Mouse (Mus musculus) limb, embryonic 15.5 days (tissue): ENCODE results near the gene Prn. TPM values are rescaled to one million over a fixed set of nuclear protein-coding genes. Genes with fewer than 3 reads are reported as not detected.

Source experiments
- ATAC-seq: fragments of 200-750 bp; cut with Nextera tagmentation; 2 replicates; pipeline ENCODE4 v1.8.0; 2017; ENCODE audit warnings: low read depth, moderate TSS enrichment; ENCODE audit not compliant: insufficient number of reproducible peaks, low FRiP score, low TSS enrichment
- H3K27ac ChIP-seq: fragments of 300-500 bp; sonication (generic); 2 replicates; pipeline ENCODE4 v1.5.1; 2015; ENCODE audit warnings: moderate library complexity, mild to moderate bottlenecking, inconsistent platforms
- H3K27me3 ChIP-seq: fragments of 300-500 bp; sonication (generic); 2 replicates; pipeline ENCODE4 v1.6.1; 2015; ENCODE audit warnings: inconsistent platforms
- H3K36me3 ChIP-seq: fragments of 300-500 bp; sonication (generic); 2 replicates; pipeline ENCODE4 v1.6.1; 2015; ENCODE audit warnings: inconsistent platforms
- H3K4me1 ChIP-seq: fragments of 300-500 bp; sonication (generic); 2 replicates; pipeline ENCODE4 v1.6.1; 2015; ENCODE audit warnings: inconsistent platforms
- H3K4me2 ChIP-seq: fragments of 300-500 bp; sonication (generic); 2 replicates; pipeline ENCODE4 v1.6.1; 2015; ENCODE audit warnings: mild to moderate bottlenecking, inconsistent platforms
- H3K4me3 ChIP-seq: fragments of 300-500 bp; sonication (generic); 2 replicates; pipeline ENCODE4 v1.5.1; 2015; ENCODE audit warnings: mild to moderate bottlenecking, inconsistent platforms
- H3K9ac ChIP-seq: fragments of 300-500 bp; sonication (generic); 2 replicates; pipeline ENCODE4 v1.6.1; 2015; ENCODE audit warnings: inconsistent platforms
- H3K9me3 ChIP-seq: fragments of 300-500 bp; sonication (generic); 2 replicates; pipeline ENCODE4 v1.6.1; 2016; ENCODE audit warnings: inconsistent platforms
- WGBS: fragments of 180-500 bp; shearing (Covaris S2); methylation state at CpG from one replicate; pipeline ENCODE4 v1.1.7; 2015; 5-methylcytosine and 5-hydroxymethylcytosine counted together
- polyA plus RNA-seq: library from polyadenylated mRNA; unstranded; fragments of >200 nt; fragmentation: Nextera tagmentation; extraction: Ambion mirVana; gene quantifications from 2 replicates; pipeline ENCODE4 v1.2.1, GENCODE M21; 2015

Prn gene
- not detected in 2 replicates for polyA plus RNA-seq

DNA sequence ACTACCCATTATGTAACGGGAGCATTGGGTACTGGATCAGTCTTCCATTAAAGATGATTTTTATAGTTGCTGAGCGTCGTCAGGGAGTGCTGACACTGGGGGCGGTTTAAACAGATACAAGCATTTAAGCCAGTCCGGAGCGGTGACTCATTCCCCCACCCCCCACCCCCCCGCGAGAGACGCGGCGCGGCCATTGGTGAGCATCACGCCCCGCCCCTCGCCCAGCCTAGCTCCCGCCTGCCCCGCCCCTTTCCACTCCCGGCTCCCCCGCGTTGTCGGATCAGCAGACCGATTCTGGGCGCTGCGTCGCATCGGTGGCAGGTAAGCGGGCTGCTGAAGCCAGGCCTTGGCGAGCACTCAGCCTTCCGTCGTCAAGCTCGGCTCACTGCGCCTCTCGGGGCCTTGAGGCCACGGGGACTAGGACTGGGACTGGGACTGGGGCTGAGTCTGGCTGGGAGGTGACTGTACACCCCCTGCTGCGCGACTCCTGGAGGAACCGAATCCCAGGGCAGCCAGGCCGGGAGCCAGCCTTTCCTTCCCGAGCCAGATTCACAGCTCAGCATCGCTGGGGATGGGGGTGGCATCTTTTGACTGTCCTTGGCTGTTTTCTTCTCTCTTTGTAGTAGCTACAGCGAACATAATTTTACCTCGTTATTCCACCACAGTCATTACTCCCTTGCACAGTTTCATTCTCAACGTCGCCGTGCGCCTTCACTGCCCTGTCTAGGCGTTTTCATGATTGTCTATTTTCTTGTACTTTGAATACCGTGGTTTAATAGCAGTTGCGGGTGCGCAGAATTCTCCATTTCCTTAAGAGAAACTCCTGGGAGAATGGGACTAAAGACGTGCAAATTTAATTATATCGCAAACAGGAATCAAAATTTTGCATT, at the start of gene Prn, which contains the start of gene Prnp:
Gene Prn (plus strand): TSS at position 275 of the 890 bp plus-strand sequence.
Gene Prnp (plus strand): TSS at position 246 of the 890 bp plus-strand sequence.
- no peaks in the 10 kb centered on the region for H3K36me3 ChIP-seq
- WGBS, result 3% methylated on average over 48 of the region's 52 CpGs
- H3K4me3 ChIP-seq, result peak within 1 kb of the TSS; percentile 73
- H3K27me3 ChIP-seq, result no peaks in the 10 kb centered on the region
- peak; percentile 90 for ATAC-seq
- H3K4me1 ChIP-seq, result 0 out of 2 replicates have a peak, but pooled peaks cover 4% of the 10 kb centered on the region
- peak within 1 kb of the TSS; percentile 86 for H3K27ac ChIP-seq
- peak within 1 kb of the TSS; percentile 82 for H3K4me2 ChIP-seq
- H3K9ac ChIP-seq, result peak within 1 kb of the TSS; percentile 66
- no peaks in the 10 kb centered on the region for H3K9me3 ChIP-seq

GRCm38 (mm10) chr2:131862617-131863275, 47.0 kb upstream of the Prn start:
- WGBS, result 55% methylated on average over 3 of the region's 3 CpGs
- Histone ChIP-seq H3K36me3 (no peaks in the 10 kb centered on the region), H3K9ac (no peak overlapping the region), H3K27ac (no peak overlapping the region), H3K4me2 (no peak overlapping the region), H3K4me1 (no peaks in the 10 kb centered on the region), H3K9me3 (no peaks in the 10 kb centered on the region), H3K27me3 (no peaks in the 10 kb centered on the region), H3K4me3 (no peak overlapping the region)
- ATAC-seq, result no peak

- Histone ChIP-seq H3K4me3 (no peak overlapping the region), H3K9me3 (no peaks in the 10 kb centered on the region), H3K36me3 (no peaks in the 10 kb centered on the region), H3K9ac (no peak overlapping the region), H3K4me2 (no peak overlapping the region), H3K27ac (no peak overlapping the region), H3K4me1 (no peaks in the 10 kb centered on the region), H3K27me3 (no peaks in the 10 kb centered on the region)
- 78% methylated on average over 3 of the region's 3 CpGs for WGBS
- ATAC-seq, result no peak
Observed at GRCm38 (mm10) chr2:131863472-131863871, 46.3 kb upstream of the Prn start.

DNA sequence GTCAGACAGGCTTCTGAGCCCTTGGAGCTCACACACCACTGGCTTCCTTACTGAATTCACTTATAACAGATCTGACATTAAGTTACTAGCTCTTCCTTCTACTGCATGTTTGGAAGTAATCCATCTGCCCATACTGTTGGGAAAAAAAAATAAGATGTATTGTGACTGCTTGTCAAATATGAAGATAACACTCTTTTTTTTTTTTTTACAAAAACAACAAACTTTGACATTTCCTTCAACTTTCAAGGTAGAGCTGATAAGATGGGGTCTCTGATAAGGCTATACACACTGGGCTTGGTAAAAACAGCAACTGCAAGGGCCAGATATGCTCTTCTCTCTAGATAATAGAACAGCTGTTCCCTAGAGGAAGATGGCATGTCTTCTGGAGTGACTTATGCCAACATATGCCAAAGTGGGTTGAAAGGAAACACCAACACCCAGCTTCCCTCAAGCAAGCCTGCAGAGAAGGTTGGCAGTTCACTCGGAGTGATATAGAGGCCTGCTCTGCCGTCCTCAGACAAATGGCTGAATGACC, 45.4 kb upstream of the Prn start:
- H3K4me3 ChIP-seq, result no peak overlapping the region
- no peak overlapping the region for H3K9ac ChIP-seq
- H3K27me3 ChIP-seq, result no peaks in the 10 kb centered on the region
- no peak for ATAC-seq
- H3K27ac ChIP-seq, result no peak overlapping the region
- H3K4me1 ChIP-seq, result no peaks in the 10 kb centered on the region
- H3K9me3 ChIP-seq, result no peaks in the 10 kb centered on the region
- no peaks in the 10 kb centered on the region for H3K36me3 ChIP-seq
- WGBS, result 87% methylated on average over 2 of the region's 2 CpGs
- H3K4me2 ChIP-seq, result no peak overlapping the region

DNA sequence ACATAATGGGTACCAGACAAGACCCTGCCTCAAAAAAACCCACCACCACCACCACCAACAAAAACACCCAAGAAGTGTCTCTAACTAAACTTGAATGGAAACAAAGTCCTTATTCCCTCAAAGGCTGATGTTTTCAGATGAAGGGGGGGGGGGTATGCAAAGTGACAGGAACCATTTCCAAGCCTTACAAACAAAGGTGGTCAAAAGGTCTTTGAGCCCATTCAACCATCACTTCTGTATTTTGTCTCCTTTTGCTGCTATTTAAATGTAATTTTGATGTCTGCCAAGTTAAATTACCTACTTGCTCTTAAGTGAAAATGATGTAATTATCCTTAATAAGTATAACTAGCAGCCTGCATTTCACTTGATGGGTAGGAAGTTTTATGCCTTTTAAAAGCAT, 43.1 kb upstream of the Prn start:
- Histone ChIP-seq H3K4me3 (no peak overlapping the region), H3K27me3 (no peaks in the 10 kb centered on the region), H3K36me3 (no peaks in the 10 kb centered on the region), H3K27ac (no peak overlapping the region), H3K9me3 (no peaks in the 10 kb centered on the region), H3K4me2 (no peak overlapping the region), H3K9ac (no peak overlapping the region), H3K4me1 (no peaks in the 10 kb centered on the region)
- no peak for ATAC-seq

DNA sequence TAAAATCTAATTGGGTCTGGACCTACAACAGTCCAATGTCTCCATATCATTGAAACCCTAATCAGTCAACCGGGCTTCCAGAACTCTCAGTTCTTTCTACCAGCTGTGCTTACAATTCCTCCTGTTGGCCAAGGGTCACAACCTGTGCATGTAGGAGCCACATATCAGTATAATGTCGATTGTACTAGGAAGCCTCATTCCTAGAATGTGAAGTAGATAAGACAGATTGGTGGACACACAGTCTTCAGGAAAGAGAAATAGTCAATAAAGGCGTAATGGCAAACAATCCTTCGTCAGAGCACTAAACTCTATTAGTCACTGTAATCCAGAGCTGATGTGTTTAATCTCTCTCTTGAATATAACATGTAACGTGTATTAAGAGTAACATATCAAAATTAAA, 40.8 kb upstream of the Prn start:
- no peak overlapping the region for H3K4me3 ChIP-seq
- no peaks in the 10 kb centered on the region for H3K36me3 ChIP-seq
- no peak overlapping the region for H3K27ac ChIP-seq
- H3K27me3 ChIP-seq, result no peaks in the 10 kb centered on the region
- H3K9me3 ChIP-seq, result no peaks in the 10 kb centered on the region
- H3K9ac ChIP-seq, result no peak overlapping the region
- ATAC-seq, result no peak
- 86% methylated on average over 5 of the region's 5 CpGs for WGBS
- H3K4me1 ChIP-seq, result no peaks in the 10 kb centered on the region
- no peak overlapping the region for H3K4me2 ChIP-seq

- no peaks in the 10 kb centered on the region for H3K9me3 ChIP-seq
- WGBS, result 31% methylated on average over 1 of the region's 1 CpGs
- no peaks in the 10 kb centered on the region for H3K27me3 ChIP-seq
- H3K4me3 ChIP-seq, result no peak overlapping the region
- H3K4me1 ChIP-seq, result no peaks in the 10 kb centered on the region
- no peak overlapping the region for H3K4me2 ChIP-seq
- H3K9ac ChIP-seq, result no peak overlapping the region
- H3K36me3 ChIP-seq, result no peaks in the 10 kb centered on the region
- H3K27ac ChIP-seq, result no peak overlapping the region
- ATAC-seq, result no peak
Observed at GRCm38 (mm10) chr2:131873376-131873775, 36.4 kb upstream of the Prn start.

GRCm38 (mm10) chr2:131876551-131877265, 33.0 kb upstream of the Prn start:
- 82% methylated on average over 7 of the region's 7 CpGs for WGBS
- Histone ChIP-seq H3K36me3 (no peaks in the 10 kb centered on the region), H3K9ac (no peak overlapping the region), H3K9me3 (no peaks in the 10 kb centered on the region), H3K27ac (no peak overlapping the region), H3K27me3 (no peaks in the 10 kb centered on the region), H3K4me3 (no peak overlapping the region), H3K4me1 (no peaks in the 10 kb centered on the region), H3K4me2 (no peak overlapping the region)
- no peak for ATAC-seq

DNA sequence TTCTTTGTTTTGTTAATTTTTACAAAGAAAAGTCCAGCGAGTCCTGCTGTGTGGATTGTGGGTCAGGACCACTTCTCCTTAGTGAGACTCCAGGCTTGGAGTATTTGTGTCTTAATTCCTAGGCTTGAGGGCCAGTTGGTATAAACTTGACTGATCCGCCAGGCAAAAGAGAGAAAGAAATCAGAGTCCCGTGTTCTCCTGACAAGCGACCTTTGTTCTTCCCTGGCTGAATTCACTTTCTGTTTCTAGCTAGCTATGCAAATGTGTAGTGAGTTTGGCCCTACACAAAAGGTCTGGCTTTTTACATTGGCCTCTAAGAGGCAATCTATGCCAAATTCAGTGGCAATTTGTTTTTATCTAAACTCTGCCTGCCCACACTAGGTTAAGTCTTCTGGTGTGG, 28.0 kb upstream of the Prn start:
- Histone ChIP-seq H3K9me3 (no peaks in the 10 kb centered on the region), H3K27me3 (no peaks in the 10 kb centered on the region), H3K9ac (no peak overlapping the region), H3K4me1 (no peaks in the 10 kb centered on the region), H3K4me3 (no peak overlapping the region), H3K27ac (no peak overlapping the region), H3K36me3 (no peaks in the 10 kb centered on the region), H3K4me2 (no peak overlapping the region)
- no peak for ATAC-seq
- WGBS, result 75% methylated on average over 4 of the region's 4 CpGs

DNA sequence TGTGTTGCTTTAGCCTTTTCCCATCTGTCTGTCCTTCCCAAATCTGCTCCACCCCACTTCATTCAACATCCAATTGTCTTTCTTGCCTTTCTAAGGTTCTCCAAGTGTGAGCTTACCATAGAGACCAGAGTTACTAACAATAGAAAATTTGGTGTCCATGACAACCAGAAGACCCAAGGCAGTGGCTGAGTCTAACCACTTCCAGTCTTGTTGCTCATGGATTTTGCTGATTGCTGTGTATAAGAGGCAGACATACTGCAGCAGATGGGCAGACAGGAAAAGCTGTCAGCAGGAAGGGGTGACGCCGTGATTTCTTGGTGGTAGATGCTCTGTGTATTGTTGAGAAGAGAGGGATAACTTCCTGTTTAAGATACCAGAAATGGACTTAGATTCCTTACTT, 26.6 kb upstream of the Prn start:
- 81% methylated on average over 2 of the region's 2 CpGs for WGBS
- Histone ChIP-seq H3K9me3 (no peaks in the 10 kb centered on the region), H3K4me1 (no peaks in the 10 kb centered on the region), H3K27me3 (no peaks in the 10 kb centered on the region), H3K36me3 (no peaks in the 10 kb centered on the region), H3K4me2 (no peak overlapping the region), H3K9ac (no peak overlapping the region), H3K27ac (no peak overlapping the region), H3K4me3 (no peak overlapping the region)
- ATAC-seq, result no peak

DNA sequence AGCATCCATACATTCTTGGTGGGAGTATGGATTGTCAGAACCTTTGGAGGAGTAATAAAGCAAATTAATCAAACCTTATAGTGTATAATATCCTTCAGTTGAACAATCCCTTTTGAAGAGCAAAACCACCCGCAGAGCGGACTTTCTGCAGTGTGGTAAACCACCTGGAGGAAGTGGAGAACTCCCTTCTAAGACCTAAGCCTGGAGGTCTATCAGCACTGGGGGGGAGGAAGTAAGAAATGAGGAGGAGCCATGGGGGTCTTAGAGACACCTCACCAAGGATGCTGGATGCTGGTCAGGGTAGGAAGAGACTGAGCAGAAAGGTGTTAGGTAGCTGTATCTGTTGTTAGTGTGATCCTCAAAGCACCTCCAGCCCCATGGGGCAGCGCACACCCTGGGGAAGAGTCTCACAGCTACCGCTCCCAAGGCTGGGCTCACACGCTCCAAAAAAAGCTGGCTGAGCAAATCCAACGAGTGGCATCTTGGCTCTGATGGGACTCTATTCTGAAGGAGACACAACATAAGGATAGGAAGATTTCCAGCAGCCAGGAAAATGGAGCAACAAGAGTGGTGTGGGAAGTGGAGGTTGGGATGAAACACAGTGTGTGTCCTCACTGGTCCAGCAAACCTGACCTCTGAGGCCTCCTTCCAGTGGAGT, 23.1 kb upstream of the Prn start:
- ATAC-seq, result no peak
- 85% methylated on average over 6 of the region's 6 CpGs for WGBS
- no peak overlapping the region for H3K27ac ChIP-seq
- H3K9me3 ChIP-seq, result no peaks in the 10 kb centered on the region
- no peak overlapping the region for H3K4me3 ChIP-seq
- no peaks in the 10 kb centered on the region for H3K36me3 ChIP-seq
- peaks cover 7% of the 10 kb centered on the region for H3K4me1 ChIP-seq
- H3K9ac ChIP-seq, result no peak overlapping the region
- H3K27me3 ChIP-seq, result no peaks in the 10 kb centered on the region
- H3K4me2 ChIP-seq, result no peak overlapping the region
